Mouse (Mus musculus) kidney, postnatal 0 days (tissue): ENCODE data around the gene Foxa3. TPM values are rescaled to one million over a fixed set of nuclear protein-coding genes. Genes with fewer than 3 reads are reported as not detected.

ENCODE experiments used
- ATAC-seq: fragments of 200-750 bp; cut with Nextera tagmentation; replicated peaks from 2 replicates; pipeline ENCODE4 v1.8.0; 2017; ENCODE audit warnings: low read depth, moderate number of reproducible peaks, moderate TSS enrichment, moderate library complexity; ENCODE audit not compliant: low FRiP score
- DNase-seq: peaks from one replicate; pipeline ENCODE4 v3.0.0-alpha.2; 2016; ENCODE audit warnings: low spot score
- H3K27ac ChIP-seq: fragments of 300-500 bp; sonication (generic); 2 replicates; pipeline ENCODE4 v1.5.1; 2014; ENCODE audit warnings: mild to moderate bottlenecking
- H3K27me3 ChIP-seq: fragments of 300-500 bp; sonication (generic); 2 replicates; pipeline ENCODE4 v1.6.1; 2014; ENCODE audit warnings: low read length, mixed read lengths; ENCODE audit not compliant: insufficient read depth
- H3K36me3 ChIP-seq: fragments of 300-500 bp; sonication (generic); 2 replicates; pipeline ENCODE4 v1.6.1; 2014; ENCODE audit warnings: low read length, mixed read lengths; ENCODE audit not compliant: insufficient read depth
- H3K4me1 ChIP-seq: fragments of 300-500 bp; sonication (generic); replicated peaks from 2 replicates; pipeline ENCODE4 v1.6.1; 2014; ENCODE audit warnings: antibody characterized with exemption, low read length, mixed read lengths; ENCODE audit not compliant: insufficient read depth
- H3K4me2 ChIP-seq: fragments of 300-500 bp; sonication (generic); 2 replicates; pipeline ENCODE4 v1.6.1; 2014; ENCODE audit warnings: mild to moderate bottlenecking, low read length, moderate library complexity, mixed read lengths
- H3K4me3 ChIP-seq: fragments of 300-500 bp; sonication (generic); replicated peaks from 2 replicates; pipeline ENCODE4 v1.5.1; 2014; ENCODE audit warnings: low read depth, low read length
- H3K9ac ChIP-seq: fragments of 300-500 bp; sonication (generic); 2 replicates; pipeline ENCODE4 v1.6.1; 2014; ENCODE audit warnings: low read depth, low read length
- H3K9me3 ChIP-seq: fragments of 300-500 bp; sonication (generic); replicated peaks from 2 replicates; pipeline ENCODE4 v1.6.1; 2016; ENCODE audit warnings: low read length, inconsistent platforms, mixed read lengths
- CTCF ChIP-seq: IDR thresholded peaks from 2 replicates; pipeline ENCODE4 v1.5.1; 2016; ENCODE audit warnings: antibody characterized with exemption, low read depth, mild to moderate bottlenecking, moderate library complexity
- WGBS: fragments of 180-500 bp; shearing (Covaris S2); extraction: QIAGEN DNeasy Blood & Tissue Kit; methylation state at CpG from one replicate; pipeline ENCODE4 v1.1.7; 2014; 5-methylcytosine and 5-hydroxymethylcytosine counted together
- polyA plus RNA-seq: library from polyadenylated mRNA; unstranded; fragments of >200 nt; fragmentation: Nextera tagmentation; extraction: Ambion mirVana; gene quantifications from 2 replicates; pipeline ENCODE4 v1.2.1, GENCODE M21; 2015

The Foxa3 gene
- polyA plus RNA-seq, 1 experiment from 2014 or later = 0.53 TPM

DNA sequence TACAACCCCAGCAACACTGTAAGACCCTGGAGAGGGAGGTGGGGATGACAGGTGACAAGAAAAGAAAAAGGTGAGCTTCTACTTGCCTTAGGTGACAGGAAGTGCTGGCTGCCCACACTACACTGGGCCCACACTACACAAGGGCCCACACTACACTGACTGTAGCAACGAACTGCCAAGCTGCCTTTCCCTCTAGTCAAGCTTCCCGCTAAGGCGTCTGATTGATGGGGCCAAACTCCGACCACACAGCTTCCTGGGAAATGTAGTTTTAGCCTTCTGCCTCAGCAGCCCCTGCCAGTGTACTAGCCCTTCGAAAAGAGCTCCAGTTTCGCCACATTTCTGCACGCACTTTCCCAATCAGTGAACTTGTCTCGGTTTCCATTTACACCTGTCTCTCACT is 55.7 kb downstream of the Foxa3 start:
- H3K27ac ChIP-seq = no peak overlapping the region
- H3K4me2 ChIP-seq = no peak overlapping the region
- ATAC-seq = no peak
- no peak for TF ChIP-seq CTCF
- H3K27me3 ChIP-seq = peaks cover 7% of the 10 kb centered on the region
- no peaks in the 10 kb centered on the region for H3K4me1 ChIP-seq
- H3K36me3 ChIP-seq = no peaks in the 10 kb centered on the region
- no peaks in the 10 kb centered on the region for H3K9me3 ChIP-seq
- no peak overlapping the region for H3K4me3 ChIP-seq
- no peak for DNase-seq
- 9% methylated on average over 8 of the region's 8 CpGs for WGBS
- no peak overlapping the region for H3K9ac ChIP-seq

DNA sequence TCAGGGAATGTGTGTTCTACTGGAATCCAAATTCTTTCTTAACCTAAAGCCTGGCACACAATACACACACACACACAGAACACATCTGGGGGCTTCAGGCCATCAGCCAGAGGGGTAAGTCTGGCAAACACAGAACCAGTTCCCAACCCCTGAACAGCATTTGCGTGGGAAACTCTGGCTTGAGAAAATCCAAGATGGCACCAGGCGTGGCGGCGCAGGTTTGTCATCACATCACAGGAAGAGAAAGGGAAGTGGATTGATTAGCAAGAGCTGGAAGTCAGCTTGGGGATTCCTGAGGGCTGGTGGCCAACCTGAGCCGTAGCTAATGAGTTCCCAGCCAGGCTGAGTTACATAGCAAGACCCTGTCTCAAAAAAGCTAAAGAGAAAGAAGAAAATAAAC is 58.0 kb downstream of the Foxa3 start:
- H3K4me1 ChIP-seq = no peaks in the 10 kb centered on the region
- DNase-seq (no peak), ATAC-seq (no peak)
- 82% methylated on average over 5 of the region's 5 CpGs for WGBS
- H3K9me3 ChIP-seq = no peaks in the 10 kb centered on the region
- no peaks in the 10 kb centered on the region for H3K36me3 ChIP-seq
- H3K4me2 ChIP-seq = no peak overlapping the region
- H3K27ac ChIP-seq = no peak overlapping the region
- no peak for TF ChIP-seq CTCF
- H3K9ac ChIP-seq = no peak overlapping the region
- H3K4me3 ChIP-seq = no peak overlapping the region
- peaks cover 25% of the 10 kb centered on the region for H3K27me3 ChIP-seq

DNA sequence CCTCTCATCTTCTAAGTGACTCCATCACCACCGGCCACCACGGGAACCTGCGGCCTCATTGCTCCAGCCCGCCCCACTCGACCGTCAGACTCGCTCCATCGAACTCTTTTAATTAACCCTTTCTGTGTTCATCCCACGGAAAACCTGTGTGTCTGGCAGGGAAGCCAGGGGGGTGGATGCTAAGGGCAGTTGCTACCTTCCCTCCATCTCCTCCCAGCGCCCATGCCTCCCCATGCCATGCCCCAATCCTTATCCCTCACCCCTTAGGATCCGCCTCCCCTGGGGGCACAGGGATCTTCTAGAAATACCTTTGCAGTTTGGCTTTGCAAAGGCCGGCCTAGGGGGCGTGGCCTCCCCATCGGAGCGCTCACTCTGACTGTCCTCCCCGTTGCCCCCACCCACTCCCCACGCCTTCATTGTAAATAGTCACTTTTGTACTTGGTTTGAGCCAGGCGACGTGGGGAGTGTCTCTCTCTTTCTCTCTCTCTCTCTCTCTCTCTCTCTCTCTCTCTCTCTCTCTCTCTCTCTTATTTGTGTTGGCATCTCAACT is 60.0 kb downstream of the Foxa3 start:
- H3K9me3 ChIP-seq = no peaks in the 10 kb centered on the region
- H3K27ac ChIP-seq = no peak overlapping the region
- ATAC-seq (no peak), DNase-seq (no peak)
- peaks cover 3% of the 10 kb centered on the region; the same call in 1 of the 2 replicates for H3K4me1 ChIP-seq
- no peaks in the 10 kb centered on the region for H3K36me3 ChIP-seq
- H3K4me2 ChIP-seq = no peak overlapping the region
- H3K27me3 ChIP-seq = peaks cover 33% of the 10 kb centered on the region
- WGBS = 2% methylated on average over 19 of the region's 19 CpGs
- H3K9ac ChIP-seq = no peak overlapping the region
- no peak overlapping the region for H3K4me3 ChIP-seq
- no peak for TF ChIP-seq CTCF

Other genes starting within 250 kb of the Foxa3 start
- not detected in 2 replicates for gene Psg19, start 225.0 kb downstream of the Foxa3 start, polyA plus RNA-seq
- gene Psg17, start 201.9 kb downstream of the Foxa3 start, polyA plus RNA-seq = 0.13 TPM in 1 of 2 replicates, not detected in the other
- gene Mill2, start 183.6 kb downstream of the Foxa3 start, polyA plus RNA-seq = 2.0 and 2.5 TPM in 2 replicates
- 2.6 and 3.2 TPM in 2 replicates for gene Pglyrp1, start 152.2 kb downstream of the Foxa3 start, polyA plus RNA-seq
- gene Ccdc61, start 113.1 kb downstream of the Foxa3 start, polyA plus RNA-seq = 22.4 and 26.3 TPM in 2 replicates
- gene Nova2, start 97.7 kb downstream of the Foxa3 start, polyA plus RNA-seq = 0.55 and 0.58 TPM in 2 replicates
- gene Nanos2, start 36.1 kb downstream of the Foxa3 start, polyA plus RNA-seq = 0.09 TPM in 1 of 2 replicates, not detected in the other
- gene Mypop, start 32.3 kb downstream of the Foxa3 start, polyA plus RNA-seq = 3.3 and 3.6 TPM in 2 replicates
- gene Irf2bp1, start 19.5 kb downstream of the Foxa3 start, polyA plus RNA-seq = 15.2 and 17.3 TPM in 2 replicates
- gene Sympk, start 839 bp upstream of the Foxa3 start, polyA plus RNA-seq = 16.6 and 17.6 TPM in 2 replicates
- gene Rsph6a, start 31.2 kb upstream of the Foxa3 start, polyA plus RNA-seq = not detected in 2 replicates
- gene Dmwd, start 52.7 kb upstream of the Foxa3 start, polyA plus RNA-seq = 12.2 and 16.9 TPM in 2 replicates
- 9.4 and 11.6 TPM in 2 replicates for gene Dmpk, start 60.3 kb upstream of the Foxa3 start, polyA plus RNA-seq
- gene Six5, start 71.1 kb upstream of the Foxa3 start, polyA plus RNA-seq = 7.6 and 7.9 TPM in 2 replicates
- gene Gm4969, start 94.8 kb upstream of the Foxa3 start, polyA plus RNA-seq = 2.0 TPM in 2 replicates
- 12.1 and 13.0 TPM in 2 replicates for gene Fbxo46, start 96.3 kb upstream of the Foxa3 start, polyA plus RNA-seq
- 13.3 and 15.4 TPM in 2 replicates for gene Qpctl, start 125.8 kb upstream of the Foxa3 start, polyA plus RNA-seq
- gene Snrpd2, start 126.2 kb upstream of the Foxa3 start, polyA plus RNA-seq = 119 and 127 TPM in 2 replicates
- gene Gipr, start 142.6 kb upstream of the Foxa3 start, polyA plus RNA-seq = 0.08 and 0.09 TPM in 2 replicates
- gene Eml2, start 152.9 kb upstream of the Foxa3 start, polyA plus RNA-seq = 10.6 and 13.1 TPM in 2 replicates
- 5.1 and 5.2 TPM in 2 replicates for gene Gpr4, start 189.0 kb upstream of the Foxa3 start, polyA plus RNA-seq
- 30.4 and 30.5 TPM in 2 replicates for gene Opa3, start 204.8 kb upstream of the Foxa3 start, polyA plus RNA-seq
- gene Vasp, start 248.3 kb upstream of the Foxa3 start, polyA plus RNA-seq = 89.4 and 94.4 TPM in 2 replicates